Mouse (Mus musculus) thymus, postnatal 36 days (tissue): ENCODE measurements around the gene Foxo6.
A peak's percentile ranks its signal among the peaks of the same experiment; 100 is the strongest.

Experiments used
- DNase-seq, 2 experiments: peaks; one replicate each; pipeline ENCODE4 v3.0.0; 2022; ENCODE audit warnings: mixed read lengths in 2 of 2

Gene Foxo6

DNA sequence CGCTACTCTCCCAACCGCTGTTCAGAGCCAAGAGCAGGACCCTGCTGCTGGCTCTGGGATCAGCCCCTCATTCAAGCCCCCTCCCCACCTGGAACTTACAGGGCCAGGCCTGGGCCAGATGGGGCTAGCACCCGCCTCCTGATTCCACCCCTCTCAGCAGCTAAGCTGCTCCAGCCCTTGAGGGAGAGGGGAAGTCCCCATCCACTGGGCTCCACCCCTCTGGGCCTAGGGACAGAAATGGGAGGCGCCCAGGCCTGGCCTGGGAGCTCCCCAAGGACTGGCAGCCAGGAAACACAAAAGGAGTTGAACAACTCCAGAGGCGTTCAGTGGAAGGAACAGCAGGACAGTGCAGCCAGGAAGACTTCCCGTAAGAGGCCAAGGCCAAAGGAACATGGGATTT, 4.0 kb downstream of the Foxo6 start:
- peak in 1 of 2 experiments; percentile 28 for DNase-seq

GRCm38 (mm10) chr4:120282568-120283091, 4.5 kb downstream of the Foxo6 start:
- peak; percentile 46 to 60 for DNase-seq

DNA sequence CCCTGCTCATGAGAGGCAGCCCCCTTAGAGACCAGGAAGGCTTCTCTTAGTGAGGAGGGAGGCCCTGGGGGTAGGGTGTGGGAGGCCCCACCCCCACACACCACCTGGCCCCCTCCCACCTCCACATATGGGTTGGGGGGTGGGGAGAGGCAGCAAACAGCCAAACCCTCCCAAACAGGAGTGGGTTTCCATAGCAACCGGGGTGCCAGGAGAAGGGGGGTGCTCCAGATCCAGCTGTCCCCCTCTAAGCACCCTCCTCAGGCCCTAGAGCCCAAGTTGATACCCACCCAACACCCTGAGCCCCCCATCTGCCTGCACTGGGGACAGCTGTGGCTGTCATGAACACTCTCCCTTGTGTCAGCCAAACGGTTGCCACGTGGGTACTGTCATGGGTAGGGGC, 6.1 kb downstream of the Foxo6 start:
- no peak for DNase-seq

DNA sequence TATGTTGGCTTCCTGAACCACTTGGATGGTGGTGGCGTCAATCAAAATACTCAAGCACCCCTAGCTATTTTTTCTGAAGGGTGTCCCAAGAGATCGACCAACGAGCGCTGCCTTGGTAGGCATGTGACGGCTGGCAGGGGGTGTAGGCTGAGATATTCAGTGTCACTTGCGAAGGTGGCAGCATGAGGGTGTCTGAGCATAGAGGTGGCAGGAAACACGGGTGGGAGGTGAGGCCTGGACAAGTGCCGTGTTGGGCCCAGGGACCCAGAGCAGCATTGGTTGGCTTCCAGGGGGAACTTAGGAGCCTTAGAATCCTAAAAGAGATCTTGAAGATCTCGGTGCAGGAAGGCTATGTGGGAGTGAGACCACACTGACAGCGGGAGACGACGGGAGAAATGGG, 6.7 kb downstream of the Foxo6 start:
- no peak for DNase-seq

DNA sequence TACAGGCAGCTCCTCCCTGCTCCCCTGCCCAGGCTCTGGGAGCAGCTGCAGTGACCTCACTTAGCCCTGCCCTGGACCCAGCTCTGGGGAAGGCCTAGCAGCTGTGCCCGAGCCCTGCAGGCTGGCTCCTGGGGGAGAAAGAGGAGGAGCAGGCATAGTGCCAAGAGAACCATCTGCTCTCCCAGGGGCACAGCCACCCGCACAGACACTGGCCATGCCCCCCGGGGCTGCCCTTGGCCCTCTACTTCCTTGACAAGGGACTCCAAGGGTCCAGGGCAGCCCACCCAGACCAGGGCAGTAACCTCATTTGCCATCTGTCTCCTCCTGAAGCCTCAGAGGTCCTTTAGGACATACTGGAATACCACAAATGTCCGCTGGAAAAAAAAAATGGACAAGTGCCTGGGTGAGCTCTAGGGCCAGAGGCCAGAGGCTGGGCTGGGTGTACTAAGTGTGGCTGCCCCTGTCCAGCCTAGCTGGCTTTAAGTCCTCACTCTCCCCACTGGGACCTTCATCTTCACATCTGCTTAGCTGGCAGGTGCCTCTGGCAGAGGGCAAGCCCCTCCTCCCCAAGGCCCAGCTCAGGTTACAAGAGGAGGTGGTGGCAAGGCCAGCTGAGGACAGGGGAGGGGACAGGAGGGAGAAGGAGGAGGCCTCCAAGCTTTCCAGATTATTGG, 9.8 kb downstream of the Foxo6 start:
- no peak for DNase-seq

GRCm38 (mm10) chr4:120275487-120275886, 11.7 kb downstream of the Foxo6 start:
- no peak for DNase-seq

- DNase-seq: no peak
Observed at GRCm38 (mm10) chr4:120273594-120273993, 13.6 kb downstream of the Foxo6 start.

DNA sequence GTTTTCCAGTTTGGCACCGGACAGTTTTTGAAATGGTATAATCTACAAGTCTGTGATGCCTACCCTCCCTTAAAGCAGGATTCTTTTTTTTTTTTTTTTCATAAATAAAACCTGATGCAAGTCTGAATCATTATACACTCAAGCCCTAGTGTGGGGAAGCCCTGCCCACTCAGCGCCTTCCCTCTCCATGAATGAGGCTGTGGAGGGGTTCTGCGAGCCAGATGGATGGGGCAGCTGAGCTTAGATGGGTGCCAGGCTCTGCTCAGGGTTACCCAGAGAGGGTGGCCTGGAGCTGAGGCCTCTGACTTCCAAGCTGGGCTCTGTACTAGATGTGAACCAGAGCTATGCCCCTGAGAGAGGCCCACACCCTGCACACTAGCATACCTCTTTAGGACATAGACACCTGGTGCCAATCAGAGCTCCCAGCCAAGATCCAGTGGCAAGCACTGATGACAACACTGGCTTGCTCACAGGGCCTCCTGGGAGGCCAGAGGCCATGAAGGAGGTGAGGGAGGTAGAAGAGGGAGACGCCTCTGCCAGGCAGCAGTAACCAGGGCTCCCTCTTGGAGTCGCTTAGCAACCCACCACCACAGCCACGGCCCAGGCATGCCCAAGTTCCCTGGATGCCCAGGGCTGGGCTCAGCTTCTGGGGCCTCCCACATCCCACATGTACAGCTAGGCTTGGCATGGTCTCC, 15.1 kb downstream of the Foxo6 start:
- no peak for DNase-seq

DNA sequence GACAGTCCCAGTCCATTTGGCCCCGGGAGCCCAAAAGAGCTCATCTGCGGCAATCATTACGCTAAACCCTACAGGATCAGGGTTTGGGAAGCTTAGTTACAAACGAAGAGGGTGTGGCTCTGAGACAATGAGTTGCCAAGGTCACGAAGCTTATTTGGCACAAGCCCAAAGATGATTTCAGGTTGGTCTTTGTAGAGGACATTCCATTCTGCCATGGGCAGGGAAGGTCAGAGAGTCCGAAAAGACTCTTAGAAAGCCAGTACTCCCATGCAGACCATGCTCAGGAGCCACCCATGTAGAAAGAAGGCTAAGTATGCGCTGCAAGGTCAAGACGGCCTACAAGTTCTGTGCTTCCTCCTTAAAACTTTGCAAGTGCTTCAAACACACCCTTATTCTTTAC, 15.9 kb downstream of the Foxo6 start:
- DNase-seq: no peak

GRCm38 (mm10) chr4:120270937-120271199, 16.3 kb downstream of the Foxo6 start:
- no peak for DNase-seq

GRCm38 (mm10) chr4:120270148-120270936, 16.8 kb downstream of the Foxo6 start:
- DNase-seq: no peak

GRCm38 (mm10) chr4:120269426-120269825, 17.7 kb downstream of the Foxo6 start:
- no peak for DNase-seq

DNA sequence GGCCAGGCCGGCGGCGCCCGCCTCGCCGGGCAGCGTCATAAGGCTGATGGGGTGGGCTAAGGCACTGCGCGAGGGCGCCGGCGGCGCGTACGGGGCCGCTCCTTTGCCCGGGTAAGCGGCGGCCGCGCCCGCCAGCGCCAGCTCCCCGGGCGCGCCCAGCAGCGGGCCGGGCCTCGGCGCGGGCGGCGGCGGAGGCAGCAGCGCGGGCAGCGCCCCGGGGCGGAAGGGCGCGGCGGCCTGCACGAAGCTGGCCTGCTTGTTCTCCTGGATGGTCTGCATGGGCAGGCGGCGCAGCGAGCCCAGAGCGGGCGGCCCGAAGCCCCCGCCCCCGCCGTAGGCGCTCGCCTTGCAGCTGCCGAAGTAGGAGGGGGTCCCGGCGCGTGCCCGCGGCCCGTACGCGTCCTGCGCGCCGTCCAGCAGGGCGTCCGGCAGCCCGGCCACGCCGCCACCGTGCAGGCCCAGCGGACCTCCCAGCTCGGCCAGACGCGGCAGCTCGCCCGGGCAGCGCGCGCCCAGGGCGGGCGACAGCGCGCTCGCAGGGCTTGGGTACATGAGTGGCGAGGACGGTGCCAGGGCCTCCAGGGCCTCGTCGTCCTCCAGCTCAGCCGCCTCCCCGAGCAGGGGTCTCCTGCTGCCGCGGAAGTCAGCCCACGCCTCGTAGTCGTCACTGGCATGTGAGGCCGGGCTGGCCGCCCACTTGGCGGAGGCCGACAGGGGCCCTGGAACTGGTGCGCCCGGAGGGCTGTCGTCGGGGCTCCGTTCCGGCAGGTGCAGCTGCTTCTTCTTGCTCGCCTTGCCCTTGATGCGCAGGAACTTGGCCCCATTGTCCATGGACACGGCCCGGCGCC, 18.7 kb downstream of the Foxo6 start:
- no peak for DNase-seq

GRCm38 (mm10) chr4:120267683-120268082, 19.5 kb downstream of the Foxo6 start:
- no peak for DNase-seq

GRCm38 (mm10) chr4:120267136-120267535, 20.0 kb downstream of the Foxo6 start:
- DNase-seq: no peak

- no peak for DNase-seq
Observed at GRCm38 (mm10) chr4:120264105-120264504, 23.0 kb downstream of the Foxo6 start.

DNA sequence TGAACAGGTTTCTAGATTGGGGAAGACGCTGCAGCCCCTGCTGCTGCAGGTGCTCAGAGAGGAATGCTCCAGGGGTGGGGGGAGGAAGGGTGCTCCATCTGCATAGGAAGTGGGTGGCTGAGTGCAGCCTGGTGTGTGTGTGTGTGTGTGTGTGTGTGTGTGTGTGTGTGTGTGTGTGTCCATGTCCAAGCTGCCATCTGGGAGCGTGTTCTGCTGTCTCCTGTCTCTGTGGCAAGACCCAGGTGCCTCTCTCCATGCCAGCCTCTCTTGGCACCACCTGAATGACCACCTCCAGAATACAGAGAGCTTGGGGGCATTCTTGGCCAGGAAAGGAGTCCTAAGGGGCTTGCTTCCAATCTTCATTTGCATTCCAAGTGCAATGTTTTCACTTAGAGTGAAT, 24.4 kb downstream of the Foxo6 start:
- DNase-seq: no peak

- no peak for DNase-seq
Observed at GRCm38 (mm10) chr4:120262206-120262605, 24.9 kb downstream of the Foxo6 start.

- no peak for DNase-seq
Observed at GRCm38 (mm10) chr4:120259356-120260181, 27.6 kb downstream of the Foxo6 start.

DNA sequence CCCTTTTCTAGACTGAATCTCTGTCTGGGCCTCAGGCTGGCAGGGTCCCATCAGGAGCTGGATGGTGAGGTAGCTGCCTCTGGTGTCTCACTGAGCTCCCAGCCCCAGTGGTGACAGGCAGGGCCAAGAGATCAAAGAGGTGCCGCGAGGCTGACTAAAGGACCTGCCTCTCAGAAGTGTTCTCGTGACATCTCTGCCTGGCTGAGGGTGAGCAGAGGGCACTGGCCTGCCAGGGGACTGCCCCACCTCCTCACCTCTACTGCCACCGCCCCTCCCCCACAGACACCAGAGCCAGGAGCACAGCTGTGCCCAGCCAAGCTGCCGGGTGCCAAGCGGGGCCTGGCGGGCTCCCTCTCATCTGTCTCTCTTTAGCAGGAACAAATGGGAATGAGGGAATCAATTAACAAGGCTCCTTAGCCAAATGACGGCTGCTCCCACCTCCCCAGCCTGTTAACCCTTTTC, 38.3 kb downstream of the Foxo6 start:
- DNase-seq: no peak

GRCm38 (mm10) chr4:120247412-120247811, 39.7 kb downstream of the Foxo6 start:
- DNase-seq: no peak

GRCm38 (mm10) chr4:120246086-120246485, 41.1 kb downstream of the Foxo6 start:
- DNase-seq: no peak
